Mouse (Mus musculus) spleen, embryonic (tissue): ENCODE data around the gene Plekhj1.

Source experiments
- CTCF ChIA-PET: fragments of 350-600 bp; sonication (Branson Sonifier 250); formaldehyde crosslinking; loops from one replicate; lab custom pipeline; 2022; lab: Charles Lee

The Plekhj1 gene

DNA sequence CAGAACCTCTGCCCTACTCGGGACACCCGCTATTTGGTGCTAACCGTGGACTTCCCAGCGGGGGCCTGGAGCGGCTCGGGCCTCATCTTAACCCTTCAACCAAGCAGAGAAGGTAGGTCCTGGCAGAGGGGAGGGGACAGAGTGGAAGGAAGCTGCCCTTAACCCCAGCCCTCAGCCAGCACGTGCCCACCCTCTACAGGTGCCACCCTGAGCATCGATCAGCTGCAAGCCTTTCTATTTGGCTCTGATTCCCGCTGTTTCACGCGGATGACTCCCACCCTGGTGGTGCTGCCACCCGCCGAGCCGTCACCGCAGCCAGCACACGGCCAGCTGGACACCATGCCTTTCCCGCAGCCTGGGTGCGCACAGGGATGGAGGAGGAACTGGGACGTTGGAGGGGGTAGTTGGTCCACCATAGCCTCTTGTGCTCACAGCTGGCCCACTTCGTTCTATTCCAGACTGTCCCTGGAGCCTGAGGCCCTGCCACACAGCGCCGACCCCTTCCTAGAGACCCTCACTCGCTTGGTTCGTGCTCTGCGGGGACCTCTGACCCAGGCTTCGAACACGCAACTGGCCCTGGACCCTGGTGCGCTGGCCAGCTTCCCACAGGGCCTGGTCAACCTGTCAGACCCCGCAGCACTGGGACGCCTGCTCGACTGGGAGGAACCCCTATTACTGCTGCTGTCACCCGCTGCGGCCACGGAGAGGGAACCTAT lies 8.1 kb upstream of the Plekhj1 start:
- CTCF ChIA-PET, result interaction anchor here (1.4 kb wide), 1 partner anchor 14 kb away, joined by 3 read pairs; no protein-coding TSS in a partner anchor

DNA sequence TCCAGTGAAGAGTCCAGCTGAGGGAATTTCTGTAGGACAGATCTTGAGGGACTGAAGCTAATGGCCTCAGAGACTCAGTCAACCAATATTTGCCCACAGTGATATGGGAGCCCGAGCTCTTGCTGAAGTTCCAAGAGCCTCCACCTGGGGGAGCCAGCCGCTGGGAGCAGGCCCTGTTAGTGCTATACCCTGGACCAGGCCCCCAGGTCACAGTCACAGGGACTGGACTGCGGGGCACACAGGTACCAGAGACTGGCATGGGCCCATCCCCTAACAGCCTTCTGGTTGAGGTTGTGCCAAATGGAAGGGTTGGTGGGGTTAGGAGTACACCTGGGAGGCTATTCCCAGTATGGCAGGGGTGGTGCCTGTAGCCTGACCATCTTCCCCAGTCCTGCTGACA lies 7.5 kb upstream of the Plekhj1 start:
- CTCF ChIA-PET, result no interaction called here

DNA sequence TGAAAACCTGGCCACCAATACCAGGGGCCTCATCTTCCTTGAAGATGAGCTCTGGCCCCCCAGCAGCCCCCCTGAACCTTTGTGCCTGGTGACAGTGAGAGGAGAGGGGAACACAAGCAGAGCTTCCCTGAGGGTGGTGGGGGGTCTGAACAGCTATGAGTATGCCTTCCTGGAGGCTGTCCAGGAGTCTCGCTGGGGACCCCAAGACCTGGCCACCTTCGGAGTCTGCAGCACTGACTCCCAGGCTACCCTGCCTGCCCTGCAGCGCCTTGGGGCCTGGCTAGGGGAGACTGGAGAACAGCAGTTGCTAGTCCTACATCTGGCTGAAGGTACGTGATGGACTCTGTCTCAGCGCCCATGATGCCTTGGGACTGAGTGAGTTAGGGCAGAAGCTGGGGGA lies 6.9 kb upstream of the Plekhj1 start:
- CTCF ChIA-PET, result interaction anchor here (0.6 to 1.1 kb wide), 4 partner anchors 13 to 329 kb away, joined by 3 to 4 read pairs (median 3); no protein-coding TSS in a partner anchor

DNA sequence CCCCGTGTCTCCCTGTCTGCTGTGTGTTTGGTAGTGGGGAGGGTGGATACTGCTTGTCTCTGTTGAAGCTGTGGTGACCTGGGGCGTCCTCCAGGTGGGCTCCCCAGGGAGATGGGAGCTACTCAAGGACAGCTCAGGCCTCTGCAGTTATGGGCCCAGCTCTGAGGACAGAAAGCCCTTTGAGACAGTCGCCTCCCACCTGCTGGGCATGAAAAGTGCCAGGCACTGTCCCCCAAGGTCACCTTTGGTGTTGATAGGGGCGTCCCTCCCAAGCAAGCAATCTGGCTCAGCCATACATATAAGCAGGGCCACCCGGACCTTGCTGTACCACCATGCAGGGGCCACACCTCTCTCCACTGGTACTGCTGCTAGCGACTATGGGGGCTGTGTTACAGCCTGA lies 6.5 kb upstream of the Plekhj1 start, which contains the start of gene Amh:
TSS of gene Amh (plus strand) at position 328 of the 400 bp plus-strand sequence.
- CTCF ChIA-PET, result interaction anchor here (0.6 to 1.1 kb wide), 4 partner anchors 12 to 329 kb away, joined by 3 to 4 read pairs (median 3); no protein-coding TSS in a partner anchor

DNA sequence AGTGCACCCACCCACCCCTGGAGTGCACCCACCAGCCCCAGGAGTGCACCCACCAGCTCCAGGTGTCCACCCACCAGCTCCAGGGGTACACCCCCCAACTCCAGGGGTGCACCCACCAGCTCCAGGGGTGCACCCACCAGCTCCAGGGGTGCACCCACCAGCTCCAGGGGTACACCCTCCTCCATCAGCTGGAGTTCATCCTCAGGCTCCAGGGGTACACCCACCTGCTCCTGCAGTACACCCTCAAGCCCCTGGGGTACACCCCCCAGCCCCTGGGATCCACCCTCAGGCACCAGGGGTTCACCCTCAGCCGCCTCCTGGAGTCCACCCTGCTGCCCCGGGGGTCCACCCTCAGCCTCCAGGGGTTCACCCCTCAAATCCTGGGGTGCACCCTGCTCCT lies 5.9 kb upstream of the Plekhj1 start:
- CTCF ChIA-PET, result interaction anchor here (1.1 kb wide), 1 partner anchor 62 kb away, joined by 4 read pairs; no protein-coding TSS in a partner anchor

DNA sequence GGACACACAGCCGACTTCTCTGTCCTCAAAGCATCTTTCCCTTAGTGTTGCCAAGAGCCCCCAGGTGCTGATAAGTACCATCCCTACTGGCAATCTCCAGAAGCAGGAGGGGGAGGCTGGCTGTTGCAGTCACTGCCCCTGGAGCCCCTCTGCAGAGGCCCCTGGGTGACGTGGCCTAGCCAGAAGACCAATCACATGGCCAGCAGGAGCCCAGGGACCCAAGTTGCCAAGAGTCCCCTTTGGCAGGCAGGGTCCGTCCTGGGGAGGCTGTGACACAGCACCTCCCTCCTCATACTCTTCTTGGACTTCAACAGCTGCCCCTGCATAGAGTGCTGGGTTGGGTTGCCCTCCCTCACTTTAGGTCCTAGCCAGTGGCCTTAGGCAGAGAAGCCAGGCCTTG lies 4.6 kb upstream of the Plekhj1 start:
- CTCF ChIA-PET, result no interaction called here

DNA sequence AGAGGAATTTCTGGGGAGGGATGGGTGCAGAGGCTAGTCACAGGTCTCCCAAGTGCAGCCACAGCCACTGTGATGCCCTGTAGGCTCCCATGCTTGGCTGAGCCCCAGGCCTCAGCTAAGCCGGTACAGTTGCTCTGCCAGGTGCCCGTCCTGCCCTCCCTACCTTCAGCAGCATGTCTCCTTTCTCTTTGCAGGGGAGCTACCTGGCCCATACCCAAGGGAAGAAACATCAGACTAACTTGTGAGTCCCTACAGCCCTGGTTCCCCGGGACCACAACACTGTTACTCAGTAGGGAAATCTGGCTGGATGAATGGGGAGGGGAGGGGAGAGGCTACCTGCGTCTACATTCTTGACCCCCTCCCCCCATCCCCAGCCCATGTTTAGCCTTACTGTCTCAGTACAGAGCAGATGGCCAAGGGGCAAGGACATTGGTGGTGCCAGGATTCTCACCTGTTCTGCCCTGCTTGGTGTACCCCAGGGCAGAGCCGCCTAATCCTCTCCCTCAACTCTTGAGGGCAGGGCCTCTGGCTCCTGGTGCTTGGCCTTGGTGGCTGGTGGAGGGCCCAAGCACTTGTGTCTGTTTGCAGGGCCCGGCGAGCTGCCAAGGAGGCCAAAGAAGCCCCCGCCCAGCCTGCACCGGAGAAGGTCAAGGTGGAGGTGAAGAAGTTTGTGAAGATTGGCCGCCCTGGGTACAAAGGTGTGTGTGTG lies 3.9 kb upstream of the Plekhj1 start:
- CTCF ChIA-PET, result no interaction called here

DNA sequence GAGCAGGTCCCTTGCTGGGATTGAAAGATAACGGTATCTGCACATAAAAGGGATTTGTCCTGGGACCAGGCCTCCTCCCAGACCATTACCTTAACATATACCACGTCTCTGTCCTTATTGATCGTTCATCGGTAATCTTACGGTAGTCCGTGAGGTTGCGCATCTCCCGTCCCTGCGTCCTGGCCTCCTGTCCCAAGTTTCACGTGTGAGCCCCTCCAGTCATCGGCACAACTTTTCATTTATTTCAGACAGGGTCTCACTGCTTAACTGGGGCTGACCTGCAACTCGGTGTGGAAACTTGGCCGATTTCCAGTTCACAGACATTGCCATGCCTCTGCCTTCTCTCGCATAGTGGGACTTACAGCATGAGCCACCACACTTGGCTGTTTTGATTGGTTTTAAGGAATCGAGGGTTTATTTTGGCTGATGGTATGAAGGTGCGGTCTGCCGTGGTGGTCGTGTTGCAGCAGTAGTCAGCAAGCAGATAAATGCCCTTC lies 692 bp upstream of the Plekhj1 start:
- CTCF ChIA-PET, result interaction anchor here (0.9 kb wide), 1 partner anchor 23 kb away, joined by 3 read pairs; no protein-coding TSS in a partner anchor

DNA sequence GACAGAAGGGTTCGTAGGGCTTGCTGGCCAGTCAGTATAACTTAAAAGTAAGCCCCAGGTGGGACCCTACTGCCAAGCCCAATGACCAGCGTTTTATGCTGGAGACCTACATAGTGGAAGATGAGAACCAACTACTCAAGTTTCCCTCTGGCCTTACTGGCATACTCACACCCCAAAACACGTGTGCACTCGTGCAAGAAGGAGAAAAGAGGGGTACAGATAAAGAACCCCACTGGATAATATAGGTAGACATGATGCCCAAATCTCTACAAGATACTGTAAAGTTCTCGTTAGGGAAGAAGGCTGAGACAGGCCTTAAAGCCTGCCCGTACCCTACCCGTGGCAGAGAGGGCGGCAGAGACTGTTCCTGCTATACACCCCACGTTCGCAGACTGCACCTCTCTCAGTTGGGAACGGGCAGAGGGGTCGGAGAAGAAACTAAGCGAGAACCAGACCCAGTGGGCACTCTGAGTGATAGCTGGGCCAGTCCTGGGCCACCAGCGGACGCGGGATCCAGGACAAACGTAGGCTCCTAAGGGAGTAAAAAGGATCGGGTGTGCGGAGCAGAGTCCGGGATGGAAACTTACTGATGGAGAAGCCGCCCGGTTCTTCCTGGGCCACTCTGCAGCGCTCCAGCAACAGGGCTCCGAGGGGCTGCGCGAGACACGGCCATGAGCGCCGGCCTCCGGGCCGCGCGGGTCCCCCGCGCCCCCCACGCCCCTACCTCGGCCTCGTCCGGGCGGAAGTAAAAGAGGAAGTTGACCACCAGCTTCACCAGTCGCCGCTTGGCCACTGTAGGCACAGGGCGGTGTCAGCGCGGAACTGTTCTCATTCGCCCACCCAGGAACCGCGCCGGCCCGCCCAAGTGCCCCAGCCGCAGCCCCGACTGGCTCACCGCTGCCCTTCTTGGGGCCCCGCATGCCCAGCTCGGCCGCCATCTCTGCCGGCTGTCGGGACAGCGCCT lies 958 bp downstream of the Plekhj1 start:
- CTCF ChIA-PET, result no interaction called here

DNA sequence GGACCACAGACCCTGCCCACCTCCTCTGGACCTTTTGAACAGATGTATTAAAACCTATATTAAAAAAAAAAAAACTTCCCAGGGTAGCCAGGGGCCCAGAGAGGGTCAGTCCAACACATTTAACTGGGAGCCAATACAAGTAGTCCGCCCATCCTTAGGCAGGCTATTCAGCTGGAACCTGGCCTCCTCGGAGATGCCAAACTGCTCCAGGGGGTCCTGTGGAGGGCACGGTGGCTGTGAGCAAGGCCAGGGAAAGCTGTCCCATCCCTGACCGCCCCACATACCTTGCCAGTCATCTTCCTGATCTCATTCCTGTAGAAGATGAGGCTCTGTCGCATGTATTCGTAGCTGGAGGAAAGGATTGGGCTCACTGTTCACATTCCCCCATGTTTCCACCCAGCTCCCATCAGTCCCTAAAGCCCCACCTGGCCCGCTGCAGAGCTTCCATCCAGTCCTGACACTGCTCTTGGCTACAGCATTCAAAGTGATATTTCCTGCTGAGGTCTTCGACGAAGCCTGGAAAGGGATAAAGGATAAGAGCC lies 2.0 kb downstream of the Plekhj1 start:
- CTCF ChIA-PET, result interaction anchor here (0.6 kb wide), 1 partner anchor 686 kb away, joined by 3 read pairs; no protein-coding TSS in a partner anchor

DNA sequence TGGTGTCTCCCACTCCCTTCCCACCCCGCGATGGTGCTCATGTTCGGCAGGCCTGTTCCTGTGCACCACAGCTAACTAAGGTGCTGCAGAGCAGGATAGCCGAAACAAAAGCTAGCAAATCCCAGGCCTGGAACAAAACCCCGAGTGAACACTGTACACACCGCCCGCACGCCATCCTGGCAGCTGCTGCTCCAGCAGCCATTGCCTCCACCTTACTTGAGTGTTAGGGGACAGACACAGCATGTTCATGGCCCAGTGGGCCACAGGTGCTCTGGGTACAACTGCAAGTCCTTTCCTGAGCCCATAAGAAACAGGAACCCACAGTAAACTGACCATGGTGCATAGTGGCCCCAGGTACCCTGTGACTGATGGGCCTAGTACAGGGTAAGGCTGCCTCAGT lies 3.7 kb downstream of the Plekhj1 start:
- CTCF ChIA-PET, result no interaction called here

DNA sequence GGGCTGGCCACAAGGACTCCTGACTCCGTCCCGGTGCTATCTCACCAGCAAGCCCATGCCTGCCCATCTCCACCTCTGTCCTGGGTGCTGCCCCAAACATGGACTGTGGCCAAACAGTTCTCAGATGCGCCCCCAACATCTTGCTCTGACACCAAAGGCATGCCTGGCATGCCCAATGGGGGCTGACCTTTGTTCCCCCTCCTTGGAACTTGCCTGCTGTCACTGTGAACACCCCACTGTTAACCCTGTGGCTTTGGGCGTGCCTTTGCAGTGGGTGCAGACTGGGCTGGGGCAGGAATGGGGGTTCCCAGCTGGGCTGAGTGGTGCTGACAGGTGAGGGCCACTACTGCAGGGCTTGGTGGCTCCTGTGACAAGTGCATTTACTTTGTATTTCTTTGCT lies 4.6 kb downstream of the Plekhj1 start:
- CTCF ChIA-PET, result no interaction called here

DNA sequence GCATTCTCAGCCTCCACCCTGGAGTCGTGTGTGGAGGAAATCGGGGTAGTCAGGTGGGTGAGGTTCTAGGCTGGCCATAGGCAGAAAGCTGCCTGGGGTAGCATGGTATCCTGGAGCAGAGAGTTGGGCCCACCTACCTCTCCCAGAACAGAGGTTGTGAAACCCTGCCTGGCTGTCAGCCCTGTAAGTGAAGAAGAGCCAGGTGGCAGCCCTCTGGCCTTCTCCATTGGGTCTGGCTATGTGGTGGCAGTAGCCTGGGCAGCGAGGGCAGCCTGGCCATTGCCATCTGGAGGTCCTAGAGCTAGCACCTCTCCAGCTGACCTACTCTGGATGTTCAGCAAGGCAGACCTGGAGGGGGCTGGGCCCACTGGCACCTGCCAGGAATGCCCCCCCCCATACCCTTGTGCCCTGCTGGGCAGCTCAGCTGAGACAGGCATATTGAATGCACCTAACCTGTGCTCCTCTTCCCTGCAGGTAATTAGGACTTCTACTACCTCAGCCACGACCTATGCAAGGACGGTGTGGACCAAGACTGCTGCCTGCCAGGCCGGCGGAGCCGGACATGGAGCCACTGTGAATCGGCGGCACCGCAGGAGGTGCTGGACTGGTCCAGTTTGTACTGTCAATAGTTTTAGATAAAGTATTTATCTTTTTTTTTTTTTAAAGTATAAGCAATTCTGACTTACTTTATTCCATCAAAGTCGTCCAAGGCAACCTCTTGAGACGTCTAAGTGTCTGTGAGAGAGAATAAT lies 5.2 kb downstream of the Plekhj1 start:
- CTCF ChIA-PET, result interaction anchor here (1.0 kb wide), 1 partner anchor 14 kb away, joined by 3 read pairs; no protein-coding TSS in a partner anchor

DNA sequence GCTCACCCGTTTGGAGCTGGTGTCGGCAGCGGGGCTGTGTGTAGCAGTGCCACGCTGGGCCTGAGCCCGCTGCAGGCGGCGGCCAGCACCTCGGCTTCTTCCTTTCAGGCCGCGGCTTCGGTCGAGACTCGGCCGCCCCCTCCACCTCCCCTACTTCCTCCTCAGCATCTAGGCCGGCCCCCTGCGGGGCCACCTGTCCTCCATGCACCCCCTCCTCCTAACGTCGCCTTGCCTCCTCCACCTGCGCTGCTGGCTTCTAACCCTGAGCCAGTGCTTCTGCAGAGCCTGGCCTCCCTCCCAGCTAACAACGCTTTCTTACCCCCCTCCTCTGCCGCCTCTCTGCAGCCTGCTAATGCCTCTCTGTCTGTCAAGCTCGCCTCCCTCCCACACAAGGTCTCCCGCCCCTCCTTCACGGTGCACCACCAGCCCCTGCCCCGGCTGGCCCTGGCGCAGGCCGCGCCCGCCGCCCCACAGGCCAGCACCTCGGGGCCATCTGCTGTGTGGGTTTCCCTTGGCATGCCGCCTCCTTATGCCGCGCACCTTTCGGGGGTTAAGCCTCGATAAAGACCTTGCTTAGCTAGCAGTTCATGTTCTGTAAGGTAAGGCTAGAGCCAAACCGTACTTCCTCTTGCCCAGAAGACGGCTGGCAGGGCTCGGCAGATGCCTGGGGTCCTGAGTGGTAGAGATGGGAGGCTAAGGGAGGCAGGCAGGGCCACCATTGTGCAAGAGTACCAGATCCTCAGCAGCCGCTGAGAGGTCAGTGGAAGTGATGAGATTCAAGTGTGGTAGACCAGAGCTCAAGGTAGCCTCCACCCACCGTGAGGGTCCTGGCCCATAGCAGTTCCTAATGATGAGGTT lies 6.0 kb downstream of the Plekhj1 start:
- CTCF ChIA-PET, result interaction anchor here (0.5 to 1.0 kb wide), 2 partner anchors 13 to 15 kb away, joined by 3 read pairs; partner anchors contain the start of gene Amh

DNA sequence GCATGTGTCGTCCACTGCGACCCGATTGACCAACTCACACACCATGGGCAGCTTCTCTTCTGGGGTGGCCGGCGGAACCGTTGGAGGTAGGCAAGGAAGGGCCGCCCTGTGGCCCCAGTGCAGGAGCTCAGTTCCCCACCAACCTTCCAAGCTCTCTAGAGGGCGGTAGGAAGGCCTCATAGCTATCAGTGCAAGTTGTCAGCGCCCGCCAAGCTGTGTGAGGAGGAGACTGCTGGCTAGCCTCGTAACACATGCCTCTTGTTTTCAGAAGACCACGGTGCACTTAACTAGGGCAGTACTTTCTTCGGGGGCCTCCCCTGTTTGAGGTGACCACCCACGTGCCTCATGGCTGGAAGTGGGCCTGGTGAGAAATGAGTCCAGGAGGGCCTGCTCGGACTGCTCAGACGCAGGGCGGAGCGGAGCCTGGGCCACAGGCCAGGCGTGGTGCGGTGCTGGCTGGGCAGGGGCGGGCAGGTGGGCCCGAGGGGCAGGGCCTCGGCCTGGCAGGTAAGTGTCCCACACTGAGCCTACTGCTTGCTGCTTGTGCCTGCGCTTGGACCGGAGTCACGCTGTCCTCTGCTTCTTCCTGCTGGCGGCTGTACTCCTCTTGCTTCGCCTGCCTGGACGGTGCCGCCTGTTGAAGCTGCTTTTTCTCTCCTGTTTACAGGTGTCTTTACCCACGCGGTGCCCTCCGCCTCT lies 6.8 kb downstream of the Plekhj1 start:
- CTCF ChIA-PET, result no interaction called here

DNA sequence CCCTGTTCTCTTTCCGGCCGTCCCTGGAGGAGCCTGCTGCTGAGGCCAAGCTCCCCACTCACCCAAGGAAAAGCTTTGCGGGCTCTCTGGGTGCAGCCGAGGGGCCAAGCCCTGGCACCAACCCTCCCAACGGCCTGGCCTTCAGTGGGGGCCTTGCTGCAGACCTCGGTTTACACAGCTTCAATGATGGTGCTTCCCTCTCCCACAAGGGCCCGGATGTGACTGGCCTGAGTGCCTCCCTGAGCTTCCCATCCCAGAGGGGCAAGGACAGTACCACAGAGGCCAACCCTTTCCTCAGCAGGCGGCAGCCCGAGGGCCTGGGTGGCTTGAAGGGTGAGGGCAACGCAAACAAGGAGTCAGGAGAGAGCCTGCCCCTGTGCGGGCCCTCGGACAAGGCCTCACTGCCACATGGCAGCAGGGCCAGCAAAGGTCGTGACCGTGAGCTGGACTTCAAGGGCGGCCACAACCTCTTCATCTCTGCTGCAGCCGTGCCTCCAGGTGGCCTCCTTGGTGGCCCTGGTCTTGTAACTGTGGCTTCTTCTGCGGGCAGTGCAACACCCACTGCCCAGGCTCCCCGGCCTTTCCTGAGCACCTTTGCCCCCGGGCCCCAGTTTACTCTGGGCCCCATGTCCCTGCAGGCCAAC lies 7.5 kb downstream of the Plekhj1 start:
- CTCF ChIA-PET, result no interaction called here

DNA sequence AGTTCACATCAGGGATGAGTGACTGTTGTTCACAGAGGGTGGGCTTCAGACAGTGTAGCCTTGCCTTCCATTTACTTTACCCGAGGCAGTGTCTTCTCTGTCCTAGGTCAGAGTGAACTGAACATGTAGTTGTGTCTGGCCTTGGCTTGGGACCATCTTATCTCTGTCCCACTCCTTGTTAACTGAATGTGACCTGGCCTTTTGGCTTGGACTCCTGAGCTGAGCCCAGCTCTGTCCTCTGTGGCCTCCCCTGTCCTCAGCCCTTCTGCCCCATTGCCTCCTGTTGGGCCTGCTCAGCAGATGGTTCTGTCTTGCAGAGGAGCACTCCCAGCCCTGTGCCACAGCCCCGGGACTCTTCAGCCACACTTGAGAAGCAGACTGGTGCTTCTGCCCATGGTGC lies 10.9 kb downstream of the Plekhj1 start:
- CTCF ChIA-PET, result no interaction called here

DNA sequence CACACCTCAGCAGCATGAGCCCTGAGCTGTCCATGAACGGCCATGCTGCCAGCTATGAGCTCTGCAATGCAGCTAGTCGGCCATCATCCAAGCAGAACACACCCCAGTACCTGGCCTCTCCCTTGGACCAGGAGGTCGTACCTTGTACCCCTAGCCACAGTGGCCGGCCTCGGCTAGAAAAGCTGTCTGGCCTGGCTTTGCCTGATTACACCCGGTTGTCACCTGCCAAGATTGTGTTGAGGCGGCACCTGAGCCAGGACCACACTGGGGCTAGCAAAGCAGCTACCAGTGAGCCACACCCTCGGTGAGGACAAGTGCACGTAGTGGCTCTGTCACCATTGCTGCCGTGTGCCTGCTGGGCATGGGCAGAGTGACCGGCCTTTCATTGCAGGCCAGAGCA lies 12.5 kb downstream of the Plekhj1 start:
- CTCF ChIA-PET, result no interaction called here
